Mouse (Mus musculus): ENCODE results near the gene Dennd1c.

Gene Dennd1c

DNA sequence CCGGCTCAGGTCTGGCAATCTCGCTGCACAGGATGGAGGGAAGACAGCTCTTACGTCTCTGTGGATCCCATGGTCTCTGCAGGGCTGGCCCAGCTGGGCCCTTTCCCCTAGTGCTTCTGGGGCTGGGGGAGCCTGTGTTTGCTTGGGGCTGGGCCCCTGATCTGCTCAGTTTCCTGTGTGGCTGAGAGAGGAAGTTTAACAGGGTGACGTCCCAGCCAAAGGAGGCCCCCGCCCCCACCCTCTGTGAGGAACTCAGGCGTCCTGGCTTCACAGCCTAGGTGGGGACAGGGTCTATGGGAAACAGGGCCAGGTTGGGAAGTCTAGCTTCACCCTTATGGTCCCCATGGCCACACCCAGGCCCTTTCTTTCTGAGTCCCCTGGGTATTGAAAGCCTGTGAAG, at the start of gene Dennd1c:
Dennd1c (minus strand) TSS at position 179 of the 400 bp plus-strand sequence.
- no peak for DNase-seq

DNA sequence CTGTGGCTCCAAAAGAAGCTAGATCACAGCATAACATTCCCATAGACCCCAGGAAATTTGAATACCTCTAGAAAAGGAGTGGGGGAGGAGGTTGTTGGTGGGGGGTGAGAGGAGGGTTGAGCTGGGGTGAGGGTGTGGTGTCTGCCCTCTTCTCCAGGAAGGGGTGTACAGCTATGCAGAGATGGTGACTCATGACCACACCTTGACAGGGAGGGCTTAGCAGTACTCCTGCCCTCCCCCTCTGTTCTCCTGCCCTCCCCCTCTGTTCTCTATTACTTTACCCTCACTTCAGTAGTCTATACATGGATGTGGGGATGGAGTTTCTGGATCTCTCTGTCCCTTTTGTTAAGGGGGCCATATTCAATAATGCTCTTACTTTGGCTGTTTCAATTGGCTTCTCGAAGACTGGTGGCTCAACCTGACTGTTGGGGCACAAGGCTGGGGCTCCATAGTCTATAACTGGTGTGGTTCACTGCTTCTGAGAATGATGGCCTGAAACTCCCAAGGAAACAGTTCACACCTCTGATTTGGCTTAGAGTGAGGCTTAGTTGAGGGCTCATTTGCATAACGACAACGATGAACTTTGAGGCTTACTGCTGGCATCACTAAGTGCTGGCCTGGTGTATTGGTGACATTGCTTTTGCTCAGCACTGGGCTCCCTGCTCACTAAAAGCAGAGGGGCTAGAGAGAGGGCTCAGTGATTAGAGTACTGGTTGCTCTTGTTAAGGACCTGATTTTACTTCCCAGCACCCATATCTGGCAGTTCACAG, 47.7 kb upstream of the Dennd1c start:
- DNase-seq: no peak

DNA sequence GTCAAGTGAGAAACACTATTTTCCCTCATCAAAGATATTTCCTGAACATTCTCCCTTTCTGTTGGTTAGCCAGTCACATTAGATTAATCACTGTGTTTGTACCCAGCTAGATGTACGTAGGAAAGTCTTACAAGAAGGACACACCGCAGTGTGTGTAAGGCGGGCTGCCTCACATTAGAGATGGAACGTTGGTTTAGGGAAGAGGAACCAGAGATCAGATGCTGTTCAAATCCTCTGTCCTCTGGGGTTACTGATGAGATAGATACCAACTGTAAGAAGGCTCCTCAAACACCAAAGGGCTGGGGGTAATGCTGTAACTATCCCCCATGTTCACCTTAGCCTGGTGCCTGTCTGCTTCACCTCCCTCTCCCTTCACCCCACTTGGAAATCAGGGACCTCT, 46.5 kb upstream of the Dennd1c start:
- DNase-seq: no peak

DNA sequence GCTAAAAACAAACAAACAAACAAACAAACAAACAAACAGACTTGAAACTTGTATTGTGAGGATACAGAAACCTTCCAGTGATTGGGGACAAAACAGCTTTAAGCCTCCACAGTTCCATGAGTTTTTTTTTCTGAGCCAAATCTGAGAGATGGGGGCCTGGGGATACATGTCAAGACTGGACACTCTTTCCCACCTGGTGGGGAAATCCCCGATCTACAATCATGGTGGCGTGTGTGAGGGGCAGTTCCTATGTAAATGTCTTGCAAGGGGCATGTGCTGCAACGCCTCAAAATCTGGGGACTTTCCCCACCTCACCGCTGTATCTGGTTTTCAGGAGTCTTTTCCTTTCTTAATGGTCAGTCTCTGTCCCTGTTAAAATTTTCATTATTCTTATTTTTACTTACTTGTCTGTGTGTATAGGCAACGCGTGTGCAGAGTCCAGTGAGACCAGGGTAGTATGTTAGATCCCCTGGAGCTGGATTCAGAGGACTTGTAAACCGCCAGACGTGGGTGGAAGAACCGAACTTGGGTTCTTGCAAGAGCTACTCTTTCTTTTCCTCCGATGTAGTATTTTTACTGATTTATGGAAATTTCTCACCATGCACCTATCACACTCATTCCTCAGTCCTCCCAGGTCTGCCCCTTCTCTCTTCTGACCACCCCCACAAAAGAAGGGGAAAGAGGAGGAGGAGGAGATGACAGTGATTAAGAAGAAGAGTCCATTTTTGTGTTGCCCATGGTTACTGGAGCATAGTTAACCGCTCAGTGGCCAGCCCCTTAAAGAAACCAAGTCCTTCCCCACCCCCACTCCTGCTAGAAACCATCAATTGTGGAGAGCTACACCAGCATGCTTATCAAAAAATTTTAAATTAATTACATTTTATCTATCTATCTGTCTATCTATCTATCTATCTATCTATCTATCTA, 45.1 kb upstream of the Dennd1c start:
- no peak for DNase-seq

DNA sequence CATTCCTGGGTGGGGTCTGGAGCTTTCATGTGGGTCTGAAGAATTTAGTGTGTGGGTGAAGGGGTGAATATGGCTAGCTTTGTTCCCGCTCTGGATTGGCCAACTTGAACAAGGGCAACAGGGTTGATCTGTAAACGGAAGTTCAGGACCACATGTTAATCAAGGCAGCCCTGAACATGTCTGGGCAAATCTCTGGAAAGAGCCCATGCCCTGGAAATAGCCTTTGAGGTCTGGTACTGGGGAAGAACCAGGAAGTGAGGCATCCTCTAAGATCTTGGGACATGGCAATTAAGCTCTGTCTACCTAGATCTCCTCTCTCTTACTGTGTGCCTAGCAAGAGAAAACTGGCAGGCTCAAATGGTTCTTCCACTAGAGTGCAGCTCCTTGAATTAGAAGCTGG, 43.5 kb upstream of the Dennd1c start:
- no peak for DNase-seq

DNA sequence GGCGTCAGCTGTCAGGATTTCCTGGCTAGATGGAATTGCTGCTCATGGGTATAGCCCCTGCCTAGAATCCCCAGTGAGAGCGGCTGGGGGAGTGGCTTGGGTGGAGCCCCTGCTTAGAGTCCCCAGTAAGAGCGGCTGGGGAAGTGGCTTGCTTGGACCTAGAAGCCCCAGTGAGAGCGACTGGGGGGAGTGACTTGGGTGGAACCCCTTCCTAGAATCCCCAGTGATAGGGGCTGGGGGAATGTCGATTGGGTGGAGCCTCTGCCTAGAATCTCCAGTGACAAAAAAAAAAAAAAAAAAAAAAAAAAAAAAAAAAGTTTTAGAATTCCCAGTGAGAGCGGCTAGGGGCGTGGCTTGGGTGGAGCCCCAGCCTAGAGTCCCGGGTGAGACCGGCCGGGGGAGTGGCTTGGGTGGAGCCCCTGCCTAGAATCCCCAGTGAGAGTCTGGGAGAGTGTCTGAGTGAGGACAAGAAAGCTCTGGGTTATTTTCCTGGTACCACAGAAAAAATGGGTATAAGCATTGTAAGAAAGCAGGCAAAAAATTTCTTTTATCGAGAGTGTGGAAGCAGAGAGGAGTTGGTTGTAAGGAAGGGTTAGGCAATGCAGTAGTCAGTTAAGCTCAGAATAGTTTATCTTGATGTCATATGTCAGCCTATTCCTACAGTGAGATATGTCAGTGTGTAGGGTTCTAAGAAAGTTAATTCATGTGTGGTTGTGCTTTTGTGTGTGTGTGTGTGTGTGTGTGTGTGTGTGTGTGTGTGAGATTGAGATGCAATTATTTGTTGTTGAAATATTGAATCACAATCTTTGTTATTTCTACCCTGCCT, 40.4 kb upstream of the Dennd1c start:
- no peak for DNase-seq

DNA sequence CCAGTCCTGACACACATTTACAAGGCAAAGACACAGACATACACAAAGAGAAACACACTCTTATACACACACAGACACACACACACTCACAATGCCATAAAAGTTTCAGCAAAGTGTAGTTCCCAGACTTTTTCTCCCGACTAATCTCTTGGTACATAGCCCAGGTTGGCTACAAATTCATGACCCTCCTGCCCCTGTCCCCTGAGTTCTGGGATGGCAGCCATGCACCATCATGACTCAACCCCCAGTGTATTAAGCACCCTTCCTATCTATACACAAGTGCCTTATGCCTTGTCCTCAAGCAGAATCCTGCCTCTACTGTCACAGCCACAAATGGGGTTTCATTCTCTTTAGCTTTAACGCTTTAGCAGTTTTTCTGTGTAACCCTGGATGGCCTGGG, 38.5 kb upstream of the Dennd1c start:
- DNase-seq: no peak

DNA sequence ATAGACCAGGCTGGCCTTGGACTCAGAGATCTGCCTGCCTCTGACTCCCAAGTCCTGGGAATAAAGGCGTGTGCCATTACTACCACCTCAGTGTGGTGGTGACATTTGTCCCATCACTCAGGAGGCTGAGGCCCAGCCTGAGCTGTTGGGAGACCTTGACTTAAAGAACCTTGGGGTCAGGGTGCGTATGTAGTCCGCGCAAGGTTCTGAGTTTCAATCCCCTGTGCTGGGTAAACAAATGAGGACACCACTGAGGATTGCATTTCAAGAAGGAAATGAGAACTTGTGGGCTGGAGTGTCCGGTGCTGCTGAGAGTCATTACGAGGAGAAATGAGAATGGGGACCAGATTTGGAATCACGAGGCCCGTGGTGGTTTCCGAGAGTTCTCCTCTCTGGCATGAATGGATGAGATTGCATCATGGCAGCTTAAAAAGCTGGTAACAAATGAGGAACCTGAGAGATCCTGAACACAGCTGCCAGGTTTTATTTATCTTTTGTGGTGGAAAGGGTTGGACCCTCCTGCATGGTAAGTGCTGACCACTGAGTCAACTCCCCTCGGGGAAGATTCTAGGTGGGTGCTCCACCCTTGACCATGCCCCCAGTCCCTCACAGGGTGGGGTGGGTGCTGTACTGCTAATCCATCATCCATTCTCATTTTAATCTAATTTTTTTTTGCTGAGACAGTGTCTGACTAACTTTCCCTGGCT, 34.6 kb upstream of the Dennd1c start:
- no peak for DNase-seq

DNA sequence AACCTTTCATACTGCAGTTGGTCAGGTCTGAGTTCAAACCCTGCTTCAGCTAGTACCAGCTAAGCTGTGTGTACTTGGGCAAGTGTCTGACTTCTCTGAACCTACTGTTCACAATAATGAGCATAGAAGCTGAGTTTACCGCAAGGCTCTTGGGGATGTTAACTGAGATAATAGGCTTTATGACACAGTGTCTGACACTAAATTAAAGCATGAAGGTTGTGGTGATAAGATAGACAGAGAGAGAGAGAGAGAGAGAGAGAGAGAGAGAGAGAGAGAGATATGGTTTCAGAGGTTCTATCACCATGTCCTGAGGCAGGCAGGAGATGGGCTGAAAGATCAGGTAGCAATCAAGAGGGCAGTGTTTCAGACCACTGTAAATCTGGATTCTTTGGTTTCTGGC, 31.7 kb upstream of the Dennd1c start:
- DNase-seq: no peak

DNA sequence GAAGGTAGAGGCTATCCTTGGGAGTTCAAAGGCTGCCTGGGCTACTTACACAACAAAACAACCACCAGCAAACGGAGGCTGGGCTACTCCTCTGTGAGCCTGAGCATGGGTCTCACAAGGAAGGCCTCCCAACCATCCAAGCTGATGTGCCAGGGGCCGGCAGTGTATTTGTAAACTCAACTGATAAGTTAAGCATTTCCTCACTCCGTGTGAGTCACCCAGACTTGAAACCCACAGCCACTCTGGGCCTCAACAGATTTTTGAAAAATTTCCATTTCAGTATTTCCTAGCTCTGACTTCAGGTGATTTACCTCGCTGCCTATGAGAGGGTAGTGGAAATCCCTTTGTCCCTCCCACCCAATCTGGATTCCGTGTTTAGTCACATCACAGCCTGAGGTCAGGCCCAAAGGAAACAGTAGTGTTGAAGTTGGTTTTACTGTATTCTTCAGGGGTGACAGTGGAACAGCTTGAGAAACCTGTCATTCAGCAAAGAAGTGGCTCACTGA, 30.4 kb upstream of the Dennd1c start:
- no peak for DNase-seq

DNA sequence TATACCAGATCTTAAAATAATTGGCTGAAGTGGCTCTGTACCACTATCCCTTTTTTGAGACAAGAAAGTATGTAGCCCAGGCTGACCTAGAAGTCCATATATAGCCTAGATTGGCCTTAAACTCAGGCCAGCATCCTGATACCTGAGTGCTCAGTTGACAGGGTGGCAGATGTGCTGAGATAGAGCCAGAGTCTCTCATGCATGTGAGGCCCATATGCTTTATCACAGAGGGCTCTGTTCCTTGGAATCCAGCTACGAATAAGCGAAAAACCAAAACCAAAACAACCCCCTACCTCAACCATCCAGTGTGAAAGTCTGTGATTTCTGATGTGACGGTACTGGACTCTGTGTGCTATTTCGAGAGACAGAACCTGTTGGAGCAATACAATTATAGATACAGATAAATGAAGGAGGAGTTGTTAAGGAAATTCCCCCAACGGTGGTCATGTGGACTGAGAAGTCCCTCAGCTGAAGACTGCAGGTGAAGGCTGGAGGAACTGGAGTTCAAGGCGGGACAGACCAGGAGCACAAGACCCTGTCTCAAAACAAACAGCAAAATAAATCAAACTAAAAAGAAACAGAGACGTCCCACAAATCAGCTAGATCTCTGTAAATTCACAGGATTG, 29.8 kb upstream of the Dennd1c start:
- no peak for DNase-seq

DNA sequence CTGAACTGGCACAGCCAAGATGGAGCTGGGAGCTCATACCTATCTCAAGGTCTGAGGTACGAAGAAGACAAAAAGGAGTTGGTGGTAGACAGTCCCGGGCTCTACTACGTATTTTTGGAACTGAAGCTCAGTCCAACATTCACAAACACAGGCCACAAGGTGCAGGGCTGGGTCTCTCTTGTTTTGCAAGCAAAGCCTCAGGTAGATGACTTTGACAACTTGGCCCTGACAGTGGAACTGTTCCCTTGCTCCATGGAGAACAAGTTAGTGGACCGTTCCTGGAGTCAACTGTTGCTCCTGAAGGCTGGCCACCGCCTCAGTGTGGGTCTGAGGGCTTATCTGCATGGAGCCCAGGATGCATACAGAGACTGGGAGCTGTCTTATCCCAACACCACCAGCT, 28.8 kb upstream of the Dennd1c start:
- no peak for DNase-seq

DNA sequence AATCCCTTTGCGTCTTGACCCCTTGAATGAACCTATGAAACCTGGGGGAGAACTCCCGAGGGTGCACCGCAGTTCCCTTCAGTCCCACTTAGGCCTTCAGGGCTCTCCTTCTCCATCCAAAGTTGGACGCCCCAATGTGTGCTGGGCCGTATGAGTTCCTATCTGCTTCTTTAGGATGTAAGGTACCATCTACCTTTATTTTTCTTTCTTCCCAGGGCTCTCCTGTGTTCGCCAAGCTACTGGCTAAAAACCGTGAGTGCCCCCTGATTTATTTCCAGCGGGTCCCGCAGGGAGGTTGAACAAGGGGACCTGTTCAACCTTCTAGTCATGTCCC, 27.7 kb upstream of the Dennd1c start:
- DNase-seq: no peak

DNA sequence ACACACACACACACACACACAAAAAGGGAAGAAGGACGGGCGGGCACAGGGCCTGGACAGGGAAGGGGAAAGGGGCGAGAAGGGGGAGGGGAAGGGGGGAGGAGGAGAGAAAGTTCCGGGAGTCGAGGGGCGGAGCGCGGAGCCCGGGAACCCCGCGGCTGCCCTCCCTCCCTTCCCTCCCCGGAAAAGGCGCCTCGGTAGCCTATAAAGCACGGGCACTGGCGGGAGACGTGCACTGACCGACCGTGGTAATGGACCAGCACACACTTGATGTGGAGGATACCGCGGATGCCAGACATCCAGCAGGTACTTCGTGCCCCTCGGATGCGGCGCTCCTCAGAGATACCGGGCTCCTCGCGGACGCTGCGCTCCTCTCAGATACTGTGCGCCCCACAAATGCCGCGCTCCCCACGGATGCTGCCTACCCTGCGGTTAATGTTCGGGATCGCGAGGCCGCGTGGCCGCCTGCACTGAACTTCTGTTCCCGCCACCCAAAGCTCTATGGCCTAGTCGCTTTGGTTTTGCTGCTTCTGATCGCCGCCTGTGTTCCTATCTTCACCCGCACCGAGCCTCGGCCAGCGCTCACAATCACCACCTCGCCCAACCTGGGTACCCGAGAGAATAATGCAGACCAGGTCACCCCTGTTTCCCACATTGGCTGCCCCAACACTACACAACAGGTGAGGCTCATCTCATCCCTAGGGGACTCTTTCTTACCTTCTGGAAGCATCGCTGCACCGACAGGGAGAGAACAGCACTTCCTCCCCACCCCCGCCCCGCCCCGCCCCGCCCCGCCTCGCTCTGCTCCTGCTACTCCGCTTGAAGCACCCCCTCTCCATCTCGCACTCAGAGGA, 27.1 kb upstream of the Dennd1c start, which contains the start of gene Tnfsf9:
Tnfsf9 (plus strand) TSS at position 145 of the 854 bp plus-strand sequence.
- no peak for DNase-seq

DNA sequence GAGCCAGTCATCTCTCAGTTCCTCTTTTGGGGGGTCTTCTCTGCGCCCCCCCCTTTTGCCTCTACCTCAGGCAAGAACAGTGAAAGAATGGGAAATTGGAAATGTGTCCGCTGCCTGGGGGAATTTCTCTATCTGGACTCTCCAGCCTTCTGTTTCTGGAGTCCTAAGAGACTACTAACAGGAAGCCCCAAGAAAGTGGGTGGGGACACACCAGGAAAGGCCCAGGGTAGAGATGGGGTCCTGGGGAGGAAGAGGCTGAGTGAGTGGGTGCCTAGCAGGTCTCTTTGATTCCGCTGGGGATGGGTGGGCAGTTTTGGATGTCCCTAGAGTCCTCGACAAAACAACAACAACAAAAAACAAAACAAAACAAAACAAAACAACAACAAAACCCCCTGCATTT, 26.2 kb upstream of the Dennd1c start:
- no peak for DNase-seq

DNA sequence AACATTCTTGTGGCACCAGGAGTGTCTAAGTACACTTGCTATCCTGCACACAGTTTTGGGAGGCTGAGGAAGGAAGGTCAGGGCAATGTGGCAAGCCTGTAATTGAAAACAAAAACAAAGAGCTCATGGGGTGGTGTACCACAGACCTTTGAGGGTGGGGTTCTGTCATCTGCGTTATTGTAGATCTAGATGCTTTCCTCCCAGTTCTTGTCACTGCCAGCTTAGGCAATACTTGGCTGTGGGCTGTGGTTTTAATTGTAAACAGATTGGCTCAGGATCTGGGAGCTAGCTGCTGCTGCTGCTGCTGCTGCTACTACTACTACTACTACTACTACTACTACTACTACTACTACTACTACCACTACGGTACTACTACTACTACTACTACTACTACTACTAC, 24.0 kb upstream of the Dennd1c start:
- DNase-seq: no peak

DNA sequence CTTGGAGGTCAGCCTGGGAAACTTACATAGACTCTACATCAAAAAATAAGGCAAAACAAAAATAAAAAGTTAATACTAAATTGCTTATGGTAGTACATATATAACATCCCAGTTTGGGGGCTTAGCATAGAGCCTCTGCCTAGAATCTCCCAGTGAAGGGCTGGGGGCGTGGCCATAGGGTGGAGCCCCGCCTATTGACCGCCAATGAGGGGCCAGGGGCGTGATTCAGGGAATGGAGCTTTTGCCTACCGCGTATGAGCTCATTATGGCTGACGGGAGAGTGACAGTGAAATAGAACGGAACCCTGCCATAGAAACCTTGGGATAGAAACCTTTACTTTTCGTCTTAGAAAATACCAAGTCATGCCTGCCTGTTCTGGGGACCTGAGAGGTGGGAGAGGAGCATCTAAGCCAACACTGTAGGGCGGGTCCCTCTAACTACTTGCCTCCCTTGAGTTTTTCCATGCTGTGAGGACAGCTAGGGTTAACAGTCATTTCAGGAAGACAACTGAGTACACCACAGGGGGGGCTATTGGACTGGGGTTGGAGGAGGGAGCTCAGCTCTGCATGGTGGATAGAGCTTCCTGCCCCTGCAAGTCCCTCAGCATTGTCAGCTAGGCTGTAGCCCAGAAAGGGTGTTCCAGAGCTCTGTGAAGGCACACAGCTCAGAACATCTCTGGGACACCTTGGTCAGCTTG, 21.5 kb upstream of the Dennd1c start:
- DNase-seq: no peak

DNA sequence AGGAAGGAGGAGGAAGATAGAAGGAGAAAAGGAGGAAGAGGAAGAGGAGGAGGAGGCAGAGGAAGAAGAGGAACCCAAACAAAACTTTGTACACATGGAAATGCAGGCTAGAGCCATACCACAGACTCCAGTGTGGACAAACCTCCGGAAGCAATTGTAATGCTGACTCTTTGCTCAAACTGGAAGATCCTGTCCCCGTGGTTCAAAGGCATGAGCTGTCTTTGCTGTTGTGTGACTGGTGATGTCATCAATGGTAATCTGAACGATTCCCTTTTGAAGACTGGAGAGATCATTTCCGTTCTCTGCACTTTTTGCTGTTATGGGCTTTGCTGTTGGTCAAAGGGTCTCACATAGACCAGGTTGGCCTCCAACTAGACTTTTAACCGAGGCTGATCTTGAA, 20.0 kb upstream of the Dennd1c start:
- DNase-seq: no peak

DNA sequence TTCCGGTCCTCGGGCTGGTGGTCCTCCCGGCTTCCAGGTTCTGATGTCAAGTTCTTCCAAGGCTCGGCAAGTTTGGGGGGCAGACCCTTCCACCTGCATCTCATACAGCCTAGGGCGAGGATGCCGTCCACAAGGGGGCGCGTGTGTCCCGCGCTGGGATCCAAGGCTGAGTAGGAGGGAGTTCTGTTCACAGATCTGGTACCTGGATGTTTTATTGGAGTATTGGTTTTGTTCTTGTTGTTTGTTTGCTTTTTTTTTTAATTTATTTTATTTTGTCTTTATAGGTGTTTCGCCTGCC, 18.3 kb upstream of the Dennd1c start:
- DNase-seq: peak; percentile 60

DNA sequence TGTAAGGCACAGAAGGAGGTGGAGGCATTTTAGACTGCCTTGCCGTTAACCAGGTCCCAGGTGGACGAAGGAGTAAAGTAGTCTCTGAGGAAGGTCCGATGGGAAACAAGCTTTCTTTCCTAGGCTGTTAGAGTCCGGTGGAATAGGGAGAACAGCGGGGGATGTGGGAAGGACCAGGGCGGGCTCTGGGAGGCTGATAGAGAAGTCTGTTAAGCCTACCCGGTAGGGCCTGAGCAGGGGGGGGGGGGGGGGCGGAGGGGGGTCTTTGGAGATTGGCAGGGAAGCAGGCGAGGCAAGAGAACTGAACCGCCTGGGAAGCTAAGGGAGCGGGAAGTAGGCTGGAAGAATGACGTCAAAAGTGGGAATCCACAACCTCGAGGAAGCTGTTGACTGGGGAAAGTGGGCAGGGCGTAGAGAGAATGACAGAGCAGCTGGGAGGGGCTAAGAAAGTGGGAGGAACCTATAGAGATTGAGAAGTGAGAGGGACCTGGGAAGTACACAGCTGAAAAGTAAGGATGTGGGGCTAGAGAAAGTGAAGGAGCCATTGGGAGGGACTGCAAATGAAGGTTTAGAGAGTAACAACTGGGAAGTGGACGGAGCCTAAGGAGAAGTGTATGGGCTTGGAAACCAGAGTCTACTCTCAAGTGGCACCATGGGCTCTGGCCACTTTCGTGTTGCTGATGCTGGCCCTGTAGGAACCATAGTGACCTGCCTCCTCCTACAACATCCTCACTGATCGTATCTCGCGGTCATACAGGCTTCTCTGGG, 17.7 kb upstream of the Dennd1c start:
- DNase-seq: peak; percentile 55

Measured in kidney, adult 11 months (tissue).